12 mouse cellular contexts compared by ENCODE assay signal in the genomic region with DNA sequence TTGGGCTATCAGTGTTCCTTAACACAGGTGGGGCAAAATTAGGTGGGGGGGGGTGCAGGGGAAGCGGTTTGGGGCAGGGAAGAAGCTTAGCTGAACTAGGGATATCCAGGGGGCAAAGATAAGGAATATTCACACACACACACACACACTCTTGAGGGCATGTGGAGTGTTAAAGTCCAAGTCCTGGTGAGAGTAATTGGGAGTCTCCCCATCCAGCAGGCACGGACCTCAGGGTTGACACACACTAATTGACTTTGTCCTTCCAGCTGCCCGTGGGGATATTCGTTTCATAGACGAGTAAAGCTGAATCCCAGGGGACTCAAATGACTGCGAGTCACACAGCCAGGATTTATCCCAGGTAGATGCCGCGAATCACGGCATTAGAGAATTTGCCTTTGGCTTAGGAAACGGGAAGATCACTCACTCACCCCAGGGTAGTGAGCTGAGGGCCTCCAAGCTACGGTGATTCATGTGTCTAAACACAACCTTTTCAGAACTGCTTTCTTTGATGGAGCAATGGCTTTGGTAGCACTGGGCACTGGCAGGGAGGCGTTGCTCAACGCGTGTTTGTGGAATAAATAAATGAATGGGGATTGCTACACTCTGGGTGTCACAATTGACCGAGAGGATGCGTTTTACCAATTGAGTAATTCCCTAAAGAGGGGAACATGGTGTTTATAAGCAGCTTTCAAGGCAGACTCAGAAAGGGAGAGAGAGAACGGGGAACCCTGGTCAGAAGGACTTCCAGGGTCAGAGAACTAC. TPM values are rescaled to one million over a fixed set of nuclear protein-coding genes. Genes with fewer than 3 reads are reported as not detected.
DNase-seq lines count a peak whose midpoint lies in the region; ATAC-seq and TF ChIP-seq lines count a peak whose summit lies in the region.
"Had no signal": no experiment of that assay in that cellular context is flagged by ENCODE, and none has a peak within 500 bp of the region (broad histone marks: within the 10 kb centered on the region; RNA-seq: fewer than 3 reads in every experiment).

TSS of gene Hal (plus strand) at position 703 of the 762 bp plus-strand sequence.

- DNase-seq in NIH3T3 (ENCODE audit: low read depth): peak; percentile 76
- peak; percentile 30 for DNase-seq in c-Kit-positive CD71-negative TER-119-negative erythroid progenitor cells, embryonic 14.5 days (ENCODE audit: low read depth)
- peak; percentile 74 for DNase-seq in lung, postnatal 36 days
- no peak for DNase-seq in B cell, adult 2 months
- DNase-seq in cerebellum, adult 2 months: no peak
- DNase-seq in urinary bladder, postnatal 4 days (ENCODE audit: low spot score in 2 of 2): no peak
- DNase-seq: heart, adult 2 months; heart, postnatal 36 days had no signal

- H3K9ac ChIP-seq in intestine, embryonic 15.5 days: no peak within 1 kb of the TSS
- no peak within 1 kb of the TSS for H3K9ac ChIP-seq in intestine, postnatal 0 days (ENCODE audit: low read depth, low read length)
- H3K9ac ChIP-seq: limb, embryonic 12.5 days; midbrain, embryonic 12.5 days had no signal

- H3K4me1 ChIP-seq in intestine, embryonic 15.5 days (replicated peaks): 0 out of 2 replicates have a peak, but pooled peaks cover 3% of the 10 kb centered on the region
- no peaks in the 10 kb centered on the region for H3K4me1 ChIP-seq in intestine, postnatal 0 days (replicated peaks; ENCODE audit: control insufficient read depth, insufficient read depth, low read length)
- H3K4me1 ChIP-seq in cerebellum, adult 2 months (ENCODE audit: control insufficient read depth, insufficient read depth, low read length): no peaks in the 10 kb centered on the region
- H3K4me1 ChIP-seq: limb, embryonic 12.5 days had no signal

- H3K36me3 ChIP-seq in intestine, embryonic 15.5 days: peaks cover 6% of the 10 kb centered on the region; the same call in 1 of the 2 replicates
- H3K36me3 ChIP-seq in intestine, postnatal 0 days (ENCODE audit: control insufficient read depth, insufficient read depth): peaks cover 24% of the 10 kb centered on the region

- no peak within 1 kb of the TSS for H3K4me3 ChIP-seq in intestine, embryonic 15.5 days (replicated peaks)
- no peak within 1 kb of the TSS for H3K4me3 ChIP-seq in intestine, postnatal 0 days (ENCODE audit: low read depth, low read length)
- no peak within 1 kb of the TSS for H3K4me3 ChIP-seq in cerebellum, adult 2 months (replicated peaks; ENCODE audit: insufficient read depth, low read depth, low read length)
- H3K4me3 ChIP-seq: heart, adult 2 months; limb, embryonic 12.5 days; midbrain, embryonic 12.5 days had no signal

- no peaks in the 10 kb centered on the region for H3K27me3 ChIP-seq in intestine, embryonic 15.5 days (replicated peaks)
- no peaks in the 10 kb centered on the region for H3K27me3 ChIP-seq in intestine, postnatal 0 days (replicated peaks; ENCODE audit: control insufficient read depth, insufficient read depth, low read length)
- H3K27me3 ChIP-seq in cerebellum, adult 2 months (ENCODE audit: control insufficient read depth, insufficient read depth, low read length): no peaks in the 10 kb centered on the region
- H3K27me3 ChIP-seq: limb, embryonic 12.5 days had no signal

- TF ChIP-seq CTCF in intestine, postnatal 0 days (IDR thresholded peaks at IDR 0.05; ENCODE audit: low read depth): no peak
- TF ChIP-seq CTCF in cerebellum, adult 2 months (IDR thresholded peaks at IDR 0.05; ENCODE audit: borderline replicate concordance, insufficient read depth, low read depth, low read length): no peak

- peak; percentile 52 for ATAC-seq in intestine, embryonic 15.5 days
- no peak for ATAC-seq in intestine, postnatal 0 days

- H3K9me3 ChIP-seq in intestine, embryonic 15.5 days: no peaks in the 10 kb centered on the region
- H3K9me3 ChIP-seq in intestine, postnatal 0 days (ENCODE audit: control insufficient read depth): no peaks in the 10 kb centered on the region
- H3K9me3 ChIP-seq: limb, embryonic 12.5 days; midbrain, embryonic 12.5 days had no signal

- no peak within 1 kb of the TSS for H3K4me2 ChIP-seq in intestine, embryonic 15.5 days (replicated peaks)
- H3K4me2 ChIP-seq in intestine, postnatal 0 days (replicated peaks; ENCODE audit: low read depth): no peak within 1 kb of the TSS
- H3K4me2 ChIP-seq: limb, embryonic 12.5 days; midbrain, embryonic 12.5 days had no signal

- no peak for TF ChIP-seq POLR2A in cerebellum, adult 2 months (IDR thresholded peaks at IDR 0.05; ENCODE audit: borderline replicate concordance, insufficient read depth, low read length)

- H3K27ac ChIP-seq in intestine, embryonic 15.5 days: no peak within 1 kb of the TSS
- H3K27ac ChIP-seq in intestine, postnatal 0 days (ENCODE audit: low read depth, low read length): no peak within 1 kb of the TSS
- H3K27ac ChIP-seq in cerebellum, adult 2 months (ENCODE audit: insufficient read depth, low read length): no peak within 1 kb of the TSS
- H3K27ac ChIP-seq: heart, adult 2 months; limb, embryonic 12.5 days; midbrain, embryonic 12.5 days had no signal

- WGBS in intestine, embryonic 15.5 days: 63% methylated on average over 17 of the region's 17 CpGs
- 49% methylated on average over 17 of the region's 17 CpGs for WGBS in intestine, postnatal 0 days
- WGBS in cerebellum, adult 2 months: 68% methylated on average over 17 of the region's 17 CpGs

RNA-seq across cellular contexts. Expression of gene Hal, which starts in this region (rescaled TPM):
- 0.52 and 0.84 TPM in 2 replicates for polyA plus RNA-seq in intestine, embryonic 15.5 days (2015; fragmentation: Nextera tagmentation; extraction: Ambion mirVana)
- 5.1 and 6.4 TPM in 2 replicates for polyA plus RNA-seq in intestine, postnatal 0 days (2015; fragmentation: Nextera tagmentation; extraction: Ambion mirVana)
- polyA plus RNA-seq in cerebellum, adult 2 months (2012; rRNA removed): 0.05 and 0.18 TPM in 2 replicates
- polyA plus RNA-seq: limb, embryonic 12.5 days; midbrain, embryonic 12.5 days had no signal

Comparison
In these comparisons a context has a peak if more than half of its experiments do, and no peak if none do; other contexts are left out.
1. Peak in ATAC-seq in intestine, embryonic 15.5 days; RNA of the gene not detected or under 1 TPM.
2. DNase-seq: peak in NIH3T3 (single experiment), c-Kit-positive CD71-negative TER-119-negative erythroid progenitor cells, embryonic 14.5 days (single experiment) and lung, postnatal 36 days (single experiment); none in B cell, adult 2 months (0 of 2), cerebellum, adult 2 months (0 of 2) and urinary bladder, postnatal 4 days (0 of 2).